Mouse (Mus musculus): ENCODE data around the gene Pknox1.

DNA sequence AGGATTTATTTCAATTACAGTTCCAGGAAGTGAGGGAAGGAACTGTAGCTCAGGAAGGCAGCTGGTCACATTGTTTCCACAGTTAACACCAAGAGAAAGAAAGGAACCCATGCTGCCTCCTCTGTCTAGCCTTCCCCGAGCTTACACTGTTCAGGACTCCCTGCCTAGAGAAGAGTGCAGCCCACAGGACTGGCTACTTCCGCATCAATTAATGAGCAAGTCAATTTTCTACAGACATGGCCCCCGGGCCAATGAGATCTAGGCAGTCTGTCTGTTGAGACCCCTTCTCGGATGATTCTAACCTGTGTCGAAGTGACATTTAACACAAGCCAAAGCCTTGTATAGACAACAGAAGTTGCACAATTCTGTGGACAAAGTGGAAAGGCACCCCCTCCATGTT, 70.4 kb downstream of the Pknox1 start:
- TF ChIP-seq GATA1 (IDR thresholded peaks at IDR 0.05; ENCODE audit: borderline replicate concordance, low read length), result no peak
- no peak for TF ChIP-seq FLI1 (IDR thresholded peaks at IDR 0.05; ENCODE audit: low read length)

All from megakaryocyte, embryonic 14.5 days (primary cell).